Mouse (Mus musculus) myocyte (in vitro differentiated cells): ENCODE measurements around the gene Cbx3.

Experiments
- POLR2A ChIP-seq: IDR thresholded peaks from one replicate; pipeline ENCODE4 v1.6.1; 2011; ENCODE audit warnings: low read depth, mild to moderate bottlenecking, control low read depth, moderate library complexity; ENCODE audit not compliant: insufficient read length
- USF1 ChIP-seq: IDR thresholded peaks from one replicate; pipeline ENCODE4 v1.6.1; 2011; ENCODE audit warnings: low read depth, mild to moderate bottlenecking, control low read depth, moderate library complexity

GRCm38 (mm10) chr6:51510094-51510493 is 39.9 kb downstream of the Cbx3 start:
- TF ChIP-seq USF1 (no peak), POLR2A (no peak)
